Mouse (Mus musculus) cortical plate, adult 2 months (tissue): ENCODE measurements at regions not wholly inside any gene's neighbourhood (a gene's known extent, or its start where the extent isn't known, plus 50 kb on each side); places are given as distances from the start of the nearest gene placed in this dataset.

Experiments used
- CTCF ChIP-seq: fragments of 200-500 bp; IDR thresholded peaks from 2 replicates; pipeline ENCODE4 v1.5.1; 2011; ENCODE audit warnings: mild to moderate bottlenecking, control low read depth, low read length; ENCODE audit not compliant: insufficient read depth; ENCODE audit errors: extremely low read depth
- POLR2A ChIP-seq: fragments of 200-500 bp; IDR thresholded peaks from 2 replicates; pipeline ENCODE4 v1.6.1; 2011; ENCODE audit warnings: mild to moderate bottlenecking, low read length, control low read depth; ENCODE audit not compliant: insufficient read depth; ENCODE audit errors: extremely low read depth

GRCm38 (mm10) chr3:130900054-130900840, 170.0 kb upstream of the Rpl34 start:
- TF ChIP-seq CTCF, result no peak
- TF ChIP-seq POLR2A, result no peak
